Mouse (Mus musculus) forebrain, postnatal 0 days (tissue): ENCODE data around the gene Pdlim3. TPM values are rescaled to one million over a fixed set of nuclear protein-coding genes. Genes with fewer than 3 reads are reported as not detected.

Source experiments
- ATAC-seq: fragments of 200-750 bp; cut with Nextera tagmentation; 2 replicates; pipeline ENCODE4 v1.8.0; 2017; ENCODE audit warnings: mild to moderate bottlenecking, moderate library complexity
- DNase-seq: peaks from one replicate; pipeline ENCODE4 v3.0.0-alpha.2; 2015
- H3K27ac ChIP-seq: fragments of 300-500 bp; sonication (generic); 2 replicates; pipeline ENCODE4 v1.5.1; 2014; ENCODE audit warnings: low read depth, mild to moderate bottlenecking, antibody characterized with exemption, low read length, moderate library complexity, mixed read lengths
- H3K27me3 ChIP-seq: fragments of 300-500 bp; sonication (generic); 2 replicates; pipeline ENCODE4 v1.6.1; 2014; ENCODE audit warnings: mild to moderate bottlenecking, low read length, mixed read lengths; ENCODE audit not compliant: insufficient read depth
- H3K36me3 ChIP-seq: fragments of 300-500 bp; sonication (generic); 2 replicates; pipeline ENCODE4 v1.6.1; 2014; ENCODE audit warnings: mild to moderate bottlenecking, moderate library complexity; ENCODE audit not compliant: insufficient read depth
- H3K4me1 ChIP-seq: fragments of 300-500 bp; sonication (generic); 2 replicates; pipeline ENCODE4 v1.6.1; 2014; ENCODE audit warnings: antibody characterized with exemption; ENCODE audit not compliant: insufficient read depth
- H3K4me2 ChIP-seq: fragments of 300-500 bp; sonication (generic); 2 replicates; pipeline ENCODE4 v1.6.1; 2014; ENCODE audit warnings: low read depth, mild to moderate bottlenecking, moderate library complexity
- H3K4me3 ChIP-seq: fragments of 300-500 bp; sonication (generic); 2 replicates; pipeline ENCODE4 v1.5.1; 2014; ENCODE audit warnings: low read depth, low read length, mixed read lengths
- H3K9ac ChIP-seq: fragments of 300-500 bp; sonication (generic); 2 replicates; pipeline ENCODE4 v1.6.1; 2014; ENCODE audit warnings: mild to moderate bottlenecking
- H3K9me3 ChIP-seq: fragments of 300-500 bp; sonication (generic); 2 replicates; pipeline ENCODE4 v1.6.1; 2016; ENCODE audit warnings: low read length
- CTCF ChIP-seq: sonication (generic); IDR thresholded peaks from 2 replicates; pipeline ENCODE4 v1.5.1; 2016; ENCODE audit warnings: antibody characterized with exemption, control low read depth, low read depth
- WGBS: fragments of 180-500 bp; shearing (Covaris S2); extraction: QIAGEN DNeasy Blood & Tissue Kit; methylation state at CpG from one replicate; pipeline ENCODE4 v1.1.7; 2014; 5-methylcytosine and 5-hydroxymethylcytosine counted together
- polyA plus RNA-seq: library from polyadenylated mRNA; unstranded; fragments of >200 nt; fragmentation: Nextera tagmentation; extraction: Ambion mirVana; gene quantifications from 2 replicates; pipeline ENCODE4 v1.2.1, GENCODE M21; 2015
- total RNA-seq: library from RNA; depleted of rRNA; stranded (reverse); fragments of >200 nt; gene quantifications from 2 replicates; pipeline ENCODE4 v1.2.3, GENCODE M21; 2014; rRNA removed

Pdlim3 gene
- total RNA-seq = 4.2 and 4.8 TPM in 2 replicates
- 2.8 and 5.8 TPM in 2 replicates for polyA plus RNA-seq

- H3K9ac ChIP-seq = peak within 1 kb of the TSS; percentile 40
- peaks cover 17% of the 10 kb centered on the region for H3K27me3 ChIP-seq
- H3K9me3 ChIP-seq = 0 out of 2 replicates have a peak, but pooled peaks cover under 1% of the 10 kb centered on the region
- no peak for TF ChIP-seq CTCF
- ATAC-seq (peak; percentile 45; the same call in 1 of the 2 replicates), DNase-seq (peak; percentile 27)
- peak within 1 kb of the TSS; percentile 73 for H3K4me2 ChIP-seq
- H3K36me3 ChIP-seq = no peaks in the 10 kb centered on the region
- no peak within 1 kb of the TSS for H3K27ac ChIP-seq
- 2% methylated on average over 22 of the region's 22 CpGs for WGBS
- H3K4me3 ChIP-seq = peak within 1 kb of the TSS; percentile 37
- H3K4me1 ChIP-seq = peaks cover 5% of the 10 kb centered on the region; the same call in 1 of the 2 replicates
These were observed at the start of gene Pdlim3 for GRCm38 (mm10) chr8:45885202-45885685. Pdlim3 (plus strand) TSS chr8:45885461.

DNA sequence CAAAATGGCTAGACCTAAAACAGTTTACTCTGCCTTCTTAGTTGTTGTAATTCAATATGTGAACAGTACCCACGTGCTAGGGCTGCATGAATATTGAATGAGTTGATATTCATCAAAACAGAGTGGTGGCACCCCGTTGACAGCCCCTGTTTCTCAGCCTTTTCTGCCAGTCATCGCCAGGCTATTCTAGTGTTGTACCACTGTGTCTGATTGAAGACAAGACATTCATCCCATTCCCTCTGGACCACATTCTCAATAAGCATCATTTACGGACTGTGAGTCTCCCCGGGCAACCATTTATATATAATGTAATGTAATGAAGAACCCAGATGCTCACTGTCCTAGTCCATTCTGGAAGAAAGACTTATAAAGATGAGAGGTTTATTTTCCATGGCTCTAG is 42.0 kb upstream of the Pdlim3 start:
- Histone ChIP-seq H3K27me3 (no peaks in the 10 kb centered on the region), H3K9me3 (no peaks in the 10 kb centered on the region), H3K27ac (no peak overlapping the region), H3K4me2 (no peak overlapping the region), H3K36me3 (no peaks in the 10 kb centered on the region), H3K4me3 (no peak overlapping the region), H3K4me1 (no peaks in the 10 kb centered on the region), H3K9ac (no peak overlapping the region)
- WGBS = 53% methylated on average over 5 of the region's 5 CpGs
- DNase-seq (peak; percentile 10), ATAC-seq (no peak)
- no peak for TF ChIP-seq CTCF

DNA sequence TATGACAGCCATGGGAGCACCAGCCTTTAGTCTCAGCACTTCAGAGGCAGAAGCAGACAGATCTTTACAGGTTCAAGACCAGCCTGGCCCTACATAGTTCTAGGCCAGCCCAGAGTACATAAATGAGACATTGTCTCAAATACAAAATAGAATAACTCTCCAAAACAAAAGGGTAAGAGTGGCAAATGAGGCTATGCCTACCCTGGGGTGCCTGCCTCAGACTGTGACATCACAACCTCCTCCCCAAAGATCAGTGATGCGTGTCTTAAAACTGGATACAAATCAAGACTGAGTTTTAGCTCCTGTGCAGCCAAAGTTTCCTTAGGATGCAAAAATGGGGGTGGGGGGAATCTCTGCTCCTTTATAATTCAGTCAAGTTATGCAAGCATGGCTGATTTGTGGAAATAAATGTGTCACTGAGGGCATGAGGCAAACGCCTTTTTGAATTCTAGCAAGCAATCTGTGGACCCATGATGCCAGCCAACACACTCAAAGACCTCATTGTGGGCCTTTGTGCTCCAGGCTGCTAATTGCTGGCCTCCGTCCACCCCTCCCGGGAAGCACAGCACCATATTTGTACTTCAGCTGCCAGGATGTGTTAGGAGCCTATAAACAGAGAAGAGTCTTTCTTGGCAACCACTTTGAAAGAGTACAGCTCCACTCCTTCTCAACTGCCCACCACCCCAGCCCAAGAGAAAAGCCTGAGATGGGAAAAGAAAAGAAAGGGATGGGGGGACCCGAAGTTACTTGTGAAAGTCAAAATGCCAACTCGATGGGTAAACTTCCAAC is 41.0 kb upstream of the Pdlim3 start:
- 21% methylated on average over 6 of the region's 6 CpGs for WGBS
- no peak overlapping the region for H3K27ac ChIP-seq

DNA sequence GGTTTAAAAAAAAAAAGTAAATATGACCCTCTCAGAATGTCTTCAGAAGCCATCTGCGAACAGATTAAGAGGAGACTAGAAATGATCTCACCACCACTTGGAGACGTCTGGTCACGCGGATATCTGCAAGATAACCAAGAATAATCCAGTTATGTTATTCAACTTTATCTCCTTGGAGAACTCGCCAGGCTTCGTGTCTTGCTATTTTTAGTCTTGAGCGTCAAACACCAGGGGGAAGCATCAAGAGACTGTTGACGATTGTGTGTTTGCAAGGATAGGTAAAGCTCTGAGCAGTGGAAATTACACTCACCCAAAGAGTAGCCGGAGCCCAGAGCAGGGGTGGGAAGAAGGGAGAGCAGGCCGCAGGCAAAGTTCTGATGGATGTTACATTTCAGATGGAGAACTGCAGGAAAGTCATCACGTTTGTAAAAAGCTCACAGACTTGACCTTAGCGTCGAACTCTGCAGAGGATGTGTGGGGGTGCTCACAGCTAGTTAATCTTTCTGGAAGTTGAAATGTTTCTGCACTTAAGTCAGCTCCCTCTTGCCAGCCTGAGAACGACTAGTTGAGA is 40.3 kb upstream of the Pdlim3 start:
- DNase-seq (no peak), ATAC-seq (peak; percentile 49)
- TF ChIP-seq CTCF = no peak
- Histone ChIP-seq H3K36me3 (no peaks in the 10 kb centered on the region), H3K4me2 (no peak overlapping the region), H3K27ac (no peak overlapping the region), H3K9me3 (no peaks in the 10 kb centered on the region), H3K4me1 (no peaks in the 10 kb centered on the region), H3K27me3 (no peaks in the 10 kb centered on the region), H3K9ac (no peak overlapping the region), H3K4me3 (no peak overlapping the region)
- WGBS = 55% methylated on average over 14 of the region's 14 CpGs

More for the DNA sequence above, 41.0 kb upstream of the Pdlim3 start:
- no peaks in the 10 kb centered on the region for H3K36me3 ChIP-seq
- H3K27me3 ChIP-seq = no peaks in the 10 kb centered on the region
- no peak overlapping the region for H3K4me2 ChIP-seq
- no peak overlapping the region for H3K4me3 ChIP-seq
- TF ChIP-seq CTCF = no peak
- ATAC-seq (peak; percentile 96), DNase-seq (peak; percentile 82)
- no peaks in the 10 kb centered on the region for H3K4me1 ChIP-seq
- no peak overlapping the region for H3K9ac ChIP-seq
- H3K9me3 ChIP-seq = no peaks in the 10 kb centered on the region

- ATAC-seq (no peak), DNase-seq (no peak)
- Histone ChIP-seq H3K4me1 (no peaks in the 10 kb centered on the region), H3K27me3 (no peaks in the 10 kb centered on the region), H3K27ac (no peak overlapping the region), H3K36me3 (no peaks in the 10 kb centered on the region), H3K9ac (no peak overlapping the region), H3K4me3 (no peak overlapping the region), H3K9me3 (no peaks in the 10 kb centered on the region), H3K4me2 (no peak overlapping the region)
- TF ChIP-seq CTCF = no peak
- WGBS = 54% methylated on average over 4 of the region's 4 CpGs
These were observed 39.4 kb upstream of the Pdlim3 start for GRCm38 (mm10) chr8:45845906-45846305.

DNA sequence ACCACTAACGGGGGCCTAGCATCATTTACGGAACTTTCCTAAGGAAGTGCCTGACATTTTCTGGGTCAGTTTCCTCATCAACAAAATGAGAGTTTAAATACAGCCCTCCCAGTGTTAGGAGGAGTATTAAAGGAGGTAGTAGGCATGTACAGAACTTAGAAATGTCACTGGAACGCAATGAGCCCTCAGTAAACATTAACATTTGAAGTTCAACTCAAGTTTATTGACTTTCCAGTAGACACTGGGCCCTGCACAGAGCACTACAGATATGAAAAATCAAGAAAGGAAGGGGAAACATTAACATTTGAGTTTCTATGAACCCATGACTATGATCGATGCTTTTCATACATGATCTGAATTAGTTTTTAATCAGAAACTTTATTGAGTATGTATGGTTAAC is 30.1 kb upstream of the Pdlim3 start:
- Histone ChIP-seq H3K4me1 (no peaks in the 10 kb centered on the region), H3K4me2 (no peak overlapping the region), H3K27ac (no peak overlapping the region), H3K4me3 (no peak overlapping the region), H3K27me3 (no peaks in the 10 kb centered on the region), H3K9ac (no peak overlapping the region), H3K36me3 (no peaks in the 10 kb centered on the region), H3K9me3 (no peaks in the 10 kb centered on the region)
- ATAC-seq (no peak), DNase-seq (no peak)
- no peak for TF ChIP-seq CTCF
- 93% methylated on average over 4 of the region's 4 CpGs for WGBS

DNA sequence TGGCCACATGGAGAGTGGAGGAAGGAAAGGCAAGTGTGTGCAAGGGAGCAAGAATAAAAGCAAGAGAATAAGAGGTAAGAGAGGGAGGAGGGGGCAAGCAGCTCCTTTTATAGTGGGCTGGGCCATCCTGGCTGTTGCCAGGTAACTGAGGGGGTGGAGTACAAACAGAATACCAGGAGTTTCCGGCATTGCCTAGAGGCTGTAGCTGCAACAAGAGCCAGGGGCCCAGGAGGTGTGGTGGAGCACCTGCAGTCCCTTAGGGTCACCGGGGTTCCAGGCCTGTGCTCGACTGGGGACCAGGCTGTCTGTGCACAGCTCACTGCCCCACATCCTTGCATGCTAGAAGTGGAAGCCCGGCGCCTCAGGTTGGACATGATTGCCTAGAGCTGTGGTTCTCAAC is 27.5 kb upstream of the Pdlim3 start:
- ATAC-seq = no peak
- no peaks in the 10 kb centered on the region for H3K27me3 ChIP-seq
- H3K27ac ChIP-seq = no peak overlapping the region
- no peak overlapping the region for H3K4me2 ChIP-seq
- WGBS = 53% methylated on average over 5 of the region's 5 CpGs
- DNase-seq = no peak
- no peak for TF ChIP-seq CTCF
- no peak overlapping the region for H3K9ac ChIP-seq
- H3K9me3 ChIP-seq = no peaks in the 10 kb centered on the region
- H3K36me3 ChIP-seq = no peaks in the 10 kb centered on the region
- H3K4me1 ChIP-seq = no peaks in the 10 kb centered on the region
- H3K4me3 ChIP-seq = no peak overlapping the region
